Mouse (Mus musculus) skeletal muscle tissue, adult 2 months (tissue): ENCODE data around the gene Ghsr.

ENCODE experiments used
- DNase-seq: peaks from one replicate; pipeline ENCODE4 v3.0.0-alpha.2; 2012; ENCODE audit warnings: low read depth, low spot score

Ghsr gene

GRCm38 (mm10) chr3:27408564-27408963 is 37.4 kb downstream of the Ghsr start:
- DNase-seq, result no peak

GRCm38 (mm10) chr3:27411286-27411685 is 40.1 kb downstream of the Ghsr start:
- DNase-seq, result no peak

DNA sequence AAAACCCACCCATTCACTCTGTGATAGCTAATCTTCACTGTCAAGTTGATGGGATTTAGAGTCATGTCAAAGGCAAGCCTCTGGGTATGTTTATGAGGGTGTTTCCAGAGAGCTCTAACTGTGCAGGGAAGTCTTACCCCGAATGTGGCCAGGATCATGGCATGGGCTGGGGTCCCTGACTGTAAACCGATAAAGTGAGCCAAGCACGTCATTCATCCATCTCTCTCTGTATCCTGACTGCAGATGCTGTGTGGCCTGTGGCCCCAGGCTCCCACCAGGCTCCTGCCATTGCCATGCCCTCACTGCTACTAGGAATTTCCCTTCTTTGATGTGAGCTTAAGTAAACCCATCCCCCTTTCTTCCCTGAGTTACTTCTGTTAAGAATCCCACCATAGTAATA is 42.4 kb downstream of the Ghsr start:
- DNase-seq, result no peak

DNA sequence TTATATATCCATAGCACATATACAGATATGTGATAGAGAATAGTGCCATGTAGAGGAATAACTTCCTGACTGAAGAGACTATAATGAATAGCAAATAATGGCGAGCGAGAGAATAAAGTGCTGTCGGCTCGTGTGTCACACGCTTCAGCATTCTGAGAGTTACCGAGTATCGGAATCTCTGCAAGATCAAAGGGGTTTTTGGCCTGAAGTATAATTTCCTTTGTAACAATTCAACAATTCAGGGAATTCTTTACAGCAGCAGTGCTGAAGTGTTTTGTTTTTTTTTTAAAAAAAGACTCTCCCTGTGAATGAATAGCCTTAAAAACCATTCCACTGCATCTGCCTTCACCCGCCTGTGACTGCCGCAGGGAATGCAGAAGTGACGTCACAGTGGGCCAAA is 45.6 kb downstream of the Ghsr start:
- no peak for DNase-seq

GRCm38 (mm10) chr3:27418602-27419001 is 47.5 kb downstream of the Ghsr start:
- no peak for DNase-seq

GRCm38 (mm10) chr3:27421980-27422379 is 50.8 kb downstream of the Ghsr start:
- no peak for DNase-seq

GRCm38 (mm10) chr3:27422521-27422920 is 51.4 kb downstream of the Ghsr start:
- DNase-seq, result no peak

- DNase-seq, result no peak
These were observed 53.0 kb downstream of the Ghsr start for GRCm38 (mm10) chr3:27424049-27424667.

- no peak for DNase-seq
These were observed 56.3 kb downstream of the Ghsr start for GRCm38 (mm10) chr3:27427406-27427805.
